Comparison of ENCODE assay signal across 14 mouse cellular contexts in genomic region chr5:15507757-15508459, GRCm38 (mm10). TPM values are rescaled to one million over a fixed set of nuclear protein-coding genes. Genes with fewer than 3 reads are reported as not detected.
A peak's percentile ranks its signal among the peaks of the same experiment; 100 is the strongest.
DNase-seq lines count a peak whose midpoint lies in the region; ATAC-seq and TF ChIP-seq lines count a peak whose summit lies in the region.
"Not testable (repeated sequence)": the region's sequence is repeated elsewhere in the genome, so short reads cannot be mapped to it uniquely, and the experiment has no call there.
"Had no signal": no experiment of that assay in that cellular context is flagged by ENCODE, and none has a peak within 500 bp of the region (broad histone marks: within the 10 kb centered on the region; RNA-seq: fewer than 3 reads in every experiment).

No protein-coding gene starts in this region.

- H3K36me3 ChIP-seq in forebrain, embryonic 13.5 days (ENCODE audit: poor library complexity, severe bottlenecking); heart, embryonic 14.5 days (ENCODE audit: control insufficient read depth, insufficient read depth, low read length); hindbrain, postnatal 0 days (ENCODE audit: insufficient read depth, low read length); limb, embryonic 11.5 days (ENCODE audit: control insufficient read depth, insufficient read depth, low read length); lung, embryonic 16.5 days (ENCODE audit: control insufficient read depth, insufficient read depth, low read length); neural tube, embryonic 12.5 days: not testable (repeated sequence)

- WGBS in forebrain, embryonic 13.5 days = 64% methylated on average over 6 of the region's 6 CpGs
- 58% methylated on average over 6 of the region's 6 CpGs for WGBS in heart, embryonic 14.5 days
- WGBS in hindbrain, postnatal 0 days = 67% methylated on average over 6 of the region's 6 CpGs
- 73% methylated on average over 6 of the region's 6 CpGs for WGBS in limb, embryonic 11.5 days
- WGBS in lung, embryonic 16.5 days = 63% methylated on average over 6 of the region's 6 CpGs
- 66% methylated on average over 6 of the region's 6 CpGs for WGBS in neural tube, embryonic 12.5 days

- ATAC-seq in cerebellum, adult (ENCODE audit: insufficient number of reproducible peaks, low FRiP score, low TSS enrichment) = peak; percentile 66; the same call in 1 of the 2 replicates
- ATAC-seq in forebrain, embryonic 13.5 days = 0 out of 2 replicates have a peak, but pooled peaks have one; percentile 45
- peak; percentile 77 for ATAC-seq in heart, embryonic 14.5 days (ENCODE audit: insufficient number of reproducible peaks, insufficient read depth, low FRiP score, low read depth)
- not testable (repeated sequence) for ATAC-seq in hindbrain, postnatal 0 days
- peak; percentile 75 for ATAC-seq in limb, embryonic 11.5 days (ENCODE audit: insufficient number of reproducible peaks, low FRiP score, low TSS enrichment, low read depth)
- peak; percentile 52; the same call in 1 of the 2 replicates for ATAC-seq in lung, embryonic 16.5 days (ENCODE audit: low read depth)
- 0 out of 2 replicates have a peak, but pooled peaks have one; percentile 63 for ATAC-seq in neural tube, embryonic 12.5 days (ENCODE audit: low FRiP score, low read depth)

- TF ChIP-seq CTCF in hindbrain, postnatal 0 days (IDR thresholded peaks at IDR 0.05; ENCODE audit: low read depth) = not testable (repeated sequence)

- not testable (repeated sequence) for H3K4me3 ChIP-seq in forebrain, embryonic 13.5 days; heart, embryonic 14.5 days (ENCODE audit: control insufficient read depth in 1 of 2, insufficient read depth in 1 of 2, low read depth in 1 of 2, low read length in 2 of 2); hindbrain, postnatal 0 days (ENCODE audit: low read length); limb, embryonic 11.5 days (ENCODE audit: low read depth, low read length); lung, embryonic 16.5 days (ENCODE audit: low read length); neural tube, embryonic 12.5 days

- peak; percentile 36 for DNase-seq in hindbrain, postnatal 0 days (ENCODE audit: low spot score)
- peak; percentile 37 for DNase-seq in limb, embryonic 11.5 days (ENCODE audit: low spot score)

- H3K4me2 ChIP-seq in forebrain, embryonic 13.5 days; heart, embryonic 14.5 days (ENCODE audit: low read length); hindbrain, postnatal 0 days (ENCODE audit: low read depth, low read length); limb, embryonic 11.5 days (ENCODE audit: low read depth, severe bottlenecking); lung, embryonic 16.5 days (ENCODE audit: low read depth, low read length); neural tube, embryonic 12.5 days (replicated peaks): not testable (repeated sequence)

- H3K9ac ChIP-seq in forebrain, embryonic 13.5 days; heart, embryonic 14.5 days (ENCODE audit: low read length); hindbrain, postnatal 0 days (replicated peaks; ENCODE audit: low read length); limb, embryonic 11.5 days (ENCODE audit: low read length); lung, embryonic 16.5 days (ENCODE audit: low read length); neural tube, embryonic 12.5 days: not testable (repeated sequence)

- H3K27ac ChIP-seq in forebrain, embryonic 13.5 days; heart, embryonic 14.5 days (replicated peaks in 1 of 2; ENCODE audit: control insufficient read depth in 1 of 2, insufficient read depth in 1 of 2, low read depth in 2 of 2, low read length in 2 of 2); hindbrain, postnatal 0 days; limb, embryonic 11.5 days (replicated peaks; ENCODE audit: low read depth, low read length); lung, embryonic 16.5 days (ENCODE audit: low read length); neural tube, embryonic 12.5 days: not testable (repeated sequence)

- peaks cover 44% of the 10 kb centered on the region for H3K9me3 ChIP-seq in forebrain, embryonic 13.5 days (replicated peaks)
- peaks cover 21% of the 10 kb centered on the region for H3K9me3 ChIP-seq in heart, embryonic 14.5 days (ENCODE audit: control insufficient read depth, low read length)
- peaks cover 34% of the 10 kb centered on the region for H3K9me3 ChIP-seq in hindbrain, postnatal 0 days (ENCODE audit: low read length)
- not testable (repeated sequence) for H3K9me3 ChIP-seq in limb, embryonic 11.5 days (ENCODE audit: control insufficient read depth, low read length)
- peaks cover 11% of the 10 kb centered on the region; the same call in 1 of the 2 replicates for H3K9me3 ChIP-seq in lung, embryonic 16.5 days (ENCODE audit: control insufficient read depth, low read length)
- H3K9me3 ChIP-seq in neural tube, embryonic 12.5 days = peaks cover 30% of the 10 kb centered on the region

- not testable (repeated sequence) for H3K27me3 ChIP-seq in forebrain, embryonic 13.5 days; heart, embryonic 14.5 days (ENCODE audit: control insufficient read depth, insufficient read depth, low read length); hindbrain, postnatal 0 days (ENCODE audit: insufficient read depth, low read length); limb, embryonic 11.5 days (ENCODE audit: control insufficient read depth, insufficient read depth, low read length); lung, embryonic 16.5 days (ENCODE audit: control insufficient read depth, insufficient read depth, low read depth, low read length); neural tube, embryonic 12.5 days (replicated peaks)

- H3K4me1 ChIP-seq in forebrain, embryonic 13.5 days; heart, embryonic 14.5 days (ENCODE audit: control insufficient read depth in 2 of 2, insufficient read depth in 2 of 2, low read length in 2 of 2); hindbrain, postnatal 0 days (ENCODE audit: insufficient read depth, low read length); limb, embryonic 11.5 days (ENCODE audit: control insufficient read depth, insufficient read depth, low read length); lung, embryonic 16.5 days (replicated peaks; ENCODE audit: control insufficient read depth, insufficient read depth, low read length); neural tube, embryonic 12.5 days: not testable (repeated sequence)

RNA-seq across cellular contexts. Expression of gene Gm21190, which starts 21.1 kb away (rescaled TPM):
- not detected in 2 replicates for polyA plus RNA-seq in forebrain, embryonic 13.5 days (2015; fragmentation: Nextera tagmentation; extraction: Ambion mirVana)
- polyA plus RNA-seq in heart, embryonic 14.5 days (2014; fragmentation: Nextera tagmentation; extraction: Ambion mirVana) = not detected in 2 replicates
- total RNA-seq in hindbrain, postnatal 0 days (2014; rRNA removed) = not detected in 2 replicates
- polyA plus RNA-seq in hindbrain, postnatal 0 days (2015; fragmentation: Nextera tagmentation; extraction: Ambion mirVana) = not detected in 2 replicates
- not detected in 2 replicates for polyA plus RNA-seq in limb, embryonic 11.5 days (2014; fragmentation: Nextera tagmentation; extraction: Ambion mirVana)
- not detected in 2 replicates for polyA plus RNA-seq in lung, embryonic 16.5 days (2015; fragmentation: Nextera tagmentation; extraction: Ambion mirVana)
- polyA plus RNA-seq in neural tube, embryonic 12.5 days (2016; fragmentation: Nextera tagmentation; extraction: Ambion mirVana) = not detected in 2 replicates
- total RNA-seq: heart, postnatal 36 days; layer of hippocampus, adult 2 months; left cerebral cortex, adult 2 months; monocyte, adult 5-6 weeks had no signal
- polyA plus RNA-seq: CD4-positive, CD25-positive, alpha-beta regulatory T cell, adult 4 months; gonadal fat pad, adult 2 months; liver, embryonic 13.5 days had no signal

RNA-seq across cellular contexts. Expression of gene Gm21149, which starts 31.6 kb away (rescaled TPM):
- polyA plus RNA-seq in forebrain, embryonic 13.5 days (2015; fragmentation: Nextera tagmentation; extraction: Ambion mirVana) = not detected in 2 replicates
- 0.36 and 0.69 TPM in 2 replicates for polyA plus RNA-seq in heart, embryonic 14.5 days (2014; fragmentation: Nextera tagmentation; extraction: Ambion mirVana)
- total RNA-seq in hindbrain, postnatal 0 days (2014; rRNA removed) = not detected in 2 replicates
- polyA plus RNA-seq in hindbrain, postnatal 0 days (2015; fragmentation: Nextera tagmentation; extraction: Ambion mirVana) = not detected in 2 replicates
- polyA plus RNA-seq in limb, embryonic 11.5 days (2014; fragmentation: Nextera tagmentation; extraction: Ambion mirVana) = not detected in 2 replicates
- polyA plus RNA-seq in lung, embryonic 16.5 days (2015; fragmentation: Nextera tagmentation; extraction: Ambion mirVana) = not detected in 2 replicates
- not detected in 2 replicates for polyA plus RNA-seq in neural tube, embryonic 12.5 days (2016; fragmentation: Nextera tagmentation; extraction: Ambion mirVana)
- total RNA-seq: heart, postnatal 36 days; layer of hippocampus, adult 2 months; left cerebral cortex, adult 2 months; monocyte, adult 5-6 weeks had no signal
- polyA plus RNA-seq: CD4-positive, CD25-positive, alpha-beta regulatory T cell, adult 4 months; gonadal fat pad, adult 2 months; liver, embryonic 13.5 days had no signal
